Mouse (Mus musculus): ENCODE measurements at regions not wholly inside any gene's neighbourhood (a gene's known extent, or its start where the extent isn't known, plus 50 kb on each side); places are given as distances from the start of the nearest gene placed in this dataset.

DNA sequence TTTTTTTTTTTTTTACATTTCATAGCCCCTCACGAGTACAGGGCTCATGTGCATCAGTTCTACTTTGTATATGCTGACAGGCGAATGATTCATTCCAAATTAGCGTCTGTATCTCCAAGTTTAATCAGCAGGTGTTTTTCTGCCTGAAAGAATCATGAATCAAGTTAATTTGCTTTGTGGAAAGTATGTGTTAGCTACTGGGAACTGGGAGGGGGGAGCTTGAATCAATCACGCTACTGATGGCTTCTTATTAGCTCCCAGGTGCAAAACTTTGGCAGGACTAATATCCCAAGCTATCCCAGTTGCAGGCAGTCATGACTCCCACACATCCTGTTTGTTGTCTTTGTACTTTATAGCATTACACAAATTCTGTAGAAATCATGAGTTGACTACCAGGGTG lies 165.7 kb downstream of the Postn start:
- TF ChIP-seq CTCF (IDR thresholded peaks at IDR 0.05; ENCODE audit: low read depth) (no peak), EP300 (IDR thresholded peaks at IDR 0.05; ENCODE audit: low read depth) (no peak)
